Mouse (Mus musculus) liver, embryonic 16.5 days (tissue): ENCODE results near the gene Figla. TPM values are rescaled to one million over a fixed set of nuclear protein-coding genes. Genes with fewer than 3 reads are reported as not detected.
"Not testable (repeated sequence)": the region's sequence is repeated elsewhere in the genome, so short reads cannot be mapped to it uniquely, and the experiment has no call there.

Source experiments
- ATAC-seq: fragments of 200-750 bp; cut with Nextera tagmentation; 2 replicates; pipeline ENCODE4 v1.8.0; 2017; ENCODE audit warnings: low read depth, mild to moderate bottlenecking, moderate number of reproducible peaks, moderate library complexity
- H3K27ac ChIP-seq: fragments of 300-500 bp; sonication (generic); 2 replicates; pipeline ENCODE4 v1.5.1; 2014; ENCODE audit warnings: mild to moderate bottlenecking, low read length
- H3K27me3 ChIP-seq: fragments of 300-500 bp; sonication (generic); 2 replicates; pipeline ENCODE4 v1.6.1; 2014; ENCODE audit warnings: low read depth, low read length, mixed read lengths; ENCODE audit not compliant: control insufficient read depth, insufficient read depth
- H3K36me3 ChIP-seq: fragments of 300-500 bp; sonication (generic); 2 replicates; pipeline ENCODE4 v1.6.1; 2014; ENCODE audit warnings: mild to moderate bottlenecking; ENCODE audit not compliant: control insufficient read depth, insufficient read depth
- H3K4me1 ChIP-seq: fragments of 300-500 bp; sonication (generic); 2 replicates; pipeline ENCODE4 v1.6.1; 2014; ENCODE audit warnings: low read depth, low read length, mixed read lengths; ENCODE audit not compliant: control insufficient read depth
- H3K4me2 ChIP-seq: fragments of 300-500 bp; sonication (generic); 2 replicates; pipeline ENCODE4 v1.6.1; 2014; ENCODE audit warnings: low read depth, low read length, mixed read lengths
- H3K4me3 ChIP-seq: fragments of 300-500 bp; sonication (generic); 2 replicates; pipeline ENCODE4 v1.5.1; 2014; ENCODE audit warnings: low read depth, mild to moderate bottlenecking, low read length
- H3K9ac ChIP-seq: fragments of 300-500 bp; sonication (generic); 2 replicates; pipeline ENCODE4 v1.6.1; 2014; ENCODE audit warnings: low read depth, low read length
- H3K9me3 ChIP-seq: fragments of 300-500 bp; sonication (generic); replicated peaks from 2 replicates; pipeline ENCODE4 v1.6.1; 2016; ENCODE audit warnings: low read length; ENCODE audit not compliant: control insufficient read depth
- WGBS: fragments of 180-500 bp; shearing (Covaris S2); extraction: QIAGEN DNeasy Blood & Tissue Kit; methylation state at CpG from one replicate; pipeline ENCODE4 v1.1.7; 2014; ENCODE audit not compliant: insufficient replicate concordance; 5-methylcytosine and 5-hydroxymethylcytosine counted together
- polyA plus RNA-seq: library from polyadenylated mRNA; unstranded; fragments of >200 nt; fragmentation: Nextera tagmentation; extraction: Ambion mirVana; gene quantifications from 2 replicates; pipeline ENCODE4 v1.2.1, GENCODE M21; 2015

Figla gene
- polyA plus RNA-seq, 1 experiment from 2014 or later: not detected

- Histone ChIP-seq H3K9ac (no peak overlapping the region), H3K4me2 (no peak overlapping the region), H3K4me3 (no peak overlapping the region), H3K27me3 (no peaks in the 10 kb centered on the region), H3K9me3 (no peaks in the 10 kb centered on the region), H3K27ac (no peak overlapping the region), H3K4me1 (no peaks in the 10 kb centered on the region), H3K36me3 (no peaks in the 10 kb centered on the region)
- no peak for ATAC-seq
- WGBS: 64% methylated on average over 8 of the region's 8 CpGs
These were observed 31.6 kb upstream of the Figla start for GRCm38 (mm10) chr6:85984351-85984750.

GRCm38 (mm10) chr6:85989570-85989969, 26.4 kb upstream of the Figla start:
- H3K4me2 ChIP-seq, H3K36me3 ChIP-seq, H3K9ac ChIP-seq, H3K4me1 ChIP-seq, H3K4me3 ChIP-seq, H3K27ac ChIP-seq, H3K9me3 ChIP-seq, H3K27me3 ChIP-seq, ATAC-seq: not testable (repeated sequence)
- 50% methylated on average over 5 of the region's 5 CpGs for WGBS

GRCm38 (mm10) chr6:85990774-85991173, 25.2 kb upstream of the Figla start:
- not testable (repeated sequence) for H3K4me2 ChIP-seq, ATAC-seq, H3K27ac ChIP-seq, H3K4me1 ChIP-seq, H3K9ac ChIP-seq, H3K4me3 ChIP-seq, H3K36me3 ChIP-seq, H3K27me3 ChIP-seq, H3K9me3 ChIP-seq
- WGBS: 74% methylated on average over 5 of the region's 5 CpGs

DNA sequence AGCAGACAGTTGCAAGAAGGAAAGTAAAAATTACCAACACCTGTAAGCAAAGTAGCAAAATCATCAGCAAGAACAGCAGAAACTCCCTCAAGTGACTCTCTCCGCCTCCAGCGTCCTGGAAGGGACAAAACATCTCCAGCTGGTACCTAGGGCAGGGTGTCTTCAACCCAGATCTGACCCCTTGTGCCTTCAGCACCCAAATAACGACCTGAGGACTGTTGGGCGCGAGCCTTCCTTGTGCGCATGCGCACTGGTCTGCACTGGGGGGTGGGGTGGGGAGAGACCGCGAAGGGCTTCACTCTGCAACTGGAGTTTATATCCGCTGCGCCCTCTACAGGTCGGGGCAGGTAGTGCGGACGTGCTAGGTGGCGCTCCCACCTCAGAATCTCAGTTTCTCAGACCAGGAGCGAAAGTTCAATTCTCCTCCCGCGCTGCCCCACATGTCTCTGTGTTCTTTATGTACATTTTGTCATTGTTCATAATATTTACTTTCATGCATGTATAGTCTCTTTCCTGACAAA, 12.5 kb upstream of the Figla start:
- H3K4me2 ChIP-seq: no peak overlapping the region
- no peak overlapping the region for H3K9ac ChIP-seq
- no peak for ATAC-seq
- H3K9me3 ChIP-seq: no peaks in the 10 kb centered on the region
- H3K4me1 ChIP-seq: peaks cover 2% of the 10 kb centered on the region
- no peaks in the 10 kb centered on the region for H3K27me3 ChIP-seq
- H3K27ac ChIP-seq: no peak overlapping the region
- no peak overlapping the region for H3K4me3 ChIP-seq
- no peaks in the 10 kb centered on the region for H3K36me3 ChIP-seq
- 64% methylated on average over 18 of the region's 18 CpGs for WGBS

DNA sequence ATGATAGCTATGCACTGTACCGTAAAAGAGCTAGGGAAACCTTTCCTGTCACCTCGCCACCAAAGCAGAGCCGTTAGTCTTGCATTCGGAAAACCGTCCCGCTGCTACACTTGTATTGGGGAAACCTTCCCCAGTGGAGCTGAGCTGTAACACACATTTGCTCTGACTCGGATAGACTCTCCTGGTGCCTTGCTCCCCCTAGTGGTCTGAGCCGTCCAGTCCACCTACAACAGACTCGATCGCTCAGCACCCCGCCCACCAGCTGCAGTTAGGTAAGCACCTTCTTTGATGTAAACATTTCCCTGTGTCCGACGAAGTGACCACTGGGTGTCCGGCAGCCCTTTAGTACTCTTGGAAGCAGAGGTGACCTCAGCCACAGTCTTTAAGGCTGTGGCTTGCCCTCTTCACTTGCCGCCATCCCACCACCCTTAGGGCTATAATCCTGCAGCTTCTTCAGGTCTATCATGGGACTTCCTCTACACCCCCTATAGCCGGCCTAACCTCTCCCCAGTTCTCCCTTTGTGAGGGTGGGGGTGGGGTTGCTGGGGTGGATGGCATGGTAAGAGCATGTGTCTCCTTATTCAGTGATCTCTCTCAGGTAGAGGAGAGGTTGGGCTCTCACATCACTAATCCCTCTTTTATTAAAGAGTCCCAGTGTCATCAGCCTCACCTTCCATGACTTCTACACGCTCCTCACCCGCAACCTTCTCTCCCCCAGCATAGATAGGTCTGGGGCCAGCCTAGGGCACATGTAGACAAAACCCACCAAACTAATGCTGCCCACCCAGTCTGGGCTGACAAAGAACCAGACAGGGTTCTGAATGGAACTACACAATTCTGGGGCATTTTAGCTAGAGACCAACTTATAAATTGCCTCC, 11.5 kb upstream of the Figla start:
- no peak overlapping the region for H3K4me3 ChIP-seq

DNA sequence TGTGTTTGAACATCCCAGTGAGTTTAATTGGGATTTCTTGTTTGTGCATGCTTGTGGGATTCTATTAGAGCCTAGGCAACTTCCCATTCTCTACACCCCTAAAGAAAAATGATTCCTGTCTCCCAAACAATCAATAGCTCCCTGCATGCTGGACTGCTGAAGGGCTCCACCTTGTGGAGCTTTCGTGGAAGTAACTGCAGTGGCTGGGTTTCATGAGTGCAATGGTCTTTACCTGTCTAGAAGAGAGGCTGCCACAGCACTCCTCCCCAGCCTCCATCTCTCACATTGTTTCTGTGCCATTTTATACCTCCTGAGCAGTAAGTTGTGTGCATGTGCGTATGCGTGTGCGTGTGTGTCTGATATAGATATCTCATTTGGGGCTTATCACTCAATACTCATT, 6.0 kb upstream of the Figla start:
- H3K4me2 ChIP-seq: no peak overlapping the region
- ATAC-seq: no peak
- H3K27me3 ChIP-seq: no peaks in the 10 kb centered on the region
- 10% methylated on average over 4 of the region's 4 CpGs for WGBS
- no peaks in the 10 kb centered on the region for H3K4me1 ChIP-seq
- H3K4me3 ChIP-seq: no peak overlapping the region
- no peaks in the 10 kb centered on the region for H3K9me3 ChIP-seq
- H3K27ac ChIP-seq: no peak overlapping the region
- H3K36me3 ChIP-seq: no peaks in the 10 kb centered on the region
- H3K9ac ChIP-seq: no peak overlapping the region

More for the DNA sequence above, 11.5 kb upstream of the Figla start:
- peak; percentile 84 for ATAC-seq
- H3K9ac ChIP-seq: no peak overlapping the region
- H3K27me3 ChIP-seq: no peaks in the 10 kb centered on the region
- no peaks in the 10 kb centered on the region for H3K9me3 ChIP-seq
- no peak overlapping the region for H3K27ac ChIP-seq
- no peaks in the 10 kb centered on the region for H3K36me3 ChIP-seq
- H3K4me2 ChIP-seq: peak overlapping the region; percentile 42
- WGBS: 10% methylated on average over 18 of the region's 18 CpGs
- peaks cover 2% of the 10 kb centered on the region for H3K4me1 ChIP-seq

GRCm38 (mm10) chr6:86014812-86015211, 1.2 kb upstream of the Figla start:
- not testable (repeated sequence) for H3K36me3 ChIP-seq, H3K4me2 ChIP-seq, H3K4me1 ChIP-seq, H3K27me3 ChIP-seq, H3K4me3 ChIP-seq, H3K27ac ChIP-seq, H3K9me3 ChIP-seq, H3K9ac ChIP-seq
- ATAC-seq: peak; percentile 39; the same call in 1 of the 2 replicates
- WGBS: 35% methylated on average over 5 of the region's 5 CpGs

GRCm38 (mm10) chr6:86016793-86017350, 901 bp downstream of the Figla start:
- no peaks in the 10 kb centered on the region for H3K9me3 ChIP-seq
- no peak overlapping the region for H3K4me2 ChIP-seq
- no peak overlapping the region for H3K4me3 ChIP-seq
- WGBS: 69% methylated on average over 23 of the region's 23 CpGs
- H3K36me3 ChIP-seq: no peaks in the 10 kb centered on the region
- no peaks in the 10 kb centered on the region for H3K27me3 ChIP-seq
- no peak overlapping the region for H3K27ac ChIP-seq
- ATAC-seq: no peak
- H3K4me1 ChIP-seq: peaks cover 2% of the 10 kb centered on the region; the same call in 1 of the 2 replicates
- no peak overlapping the region for H3K9ac ChIP-seq
